Mouse (Mus musculus) forebrain, embryonic 14.5 days (tissue): ENCODE measurements around the gene Ripk4. TPM values are rescaled to one million over a fixed set of nuclear protein-coding genes. Genes with fewer than 3 reads are reported as not detected.
A peak's percentile ranks its signal among the peaks of the same experiment; 100 is the strongest.

Experiments used
- ATAC-seq: fragments of 200-750 bp; cut with Nextera tagmentation; 2 replicates; pipeline ENCODE4 v1.8.0; 2017; ENCODE audit warnings: mild to moderate bottlenecking, moderate library complexity
- DNase-seq: peaks from one replicate; pipeline ENCODE4 v3.0.0-alpha.2; 2015; ENCODE audit warnings: low spot score
- H3K27ac ChIP-seq: fragments of 300-500 bp; sonication (generic); 2 replicates; pipeline ENCODE4 v1.5.1; 2014; ENCODE audit warnings: low read depth, mild to moderate bottlenecking, control low read depth, low read length, moderate library complexity
- H3K27me3 ChIP-seq: fragments of 300-500 bp; sonication (generic); replicated peaks from 2 replicates; pipeline ENCODE4 v1.6.1; 2014; ENCODE audit warnings: low read length, control low read depth, mixed read lengths; ENCODE audit not compliant: control insufficient read depth, insufficient read depth
- H3K36me3 ChIP-seq: fragments of 300-500 bp; sonication (generic); 2 replicates; pipeline ENCODE4 v1.6.1; 2014; ENCODE audit warnings: low read length, control low read depth; ENCODE audit not compliant: control insufficient read depth, insufficient read depth
- H3K4me1 ChIP-seq: fragments of 300-500 bp; sonication (generic); 2 replicates; pipeline ENCODE4 v1.6.1; 2014; ENCODE audit warnings: antibody characterized with exemption, low read length, control low read depth; ENCODE audit not compliant: control insufficient read depth, insufficient read depth
- H3K4me2 ChIP-seq: fragments of 300-500 bp; sonication (generic); 2 replicates; pipeline ENCODE4 v1.6.1; 2014; ENCODE audit warnings: mild to moderate bottlenecking, control low read depth, low read length
- H3K4me3 ChIP-seq: fragments of 300-500 bp; sonication (generic); 2 replicates; pipeline ENCODE4 v1.5.1; 2014; ENCODE audit warnings: low read depth, low read length, control low read depth
- H3K9ac ChIP-seq: fragments of 300-500 bp; sonication (generic); 2 replicates; pipeline ENCODE4 v1.6.1; 2014; ENCODE audit warnings: mild to moderate bottlenecking, low read length, control low read depth, moderate library complexity
- H3K9me3 ChIP-seq: fragments of 300-500 bp; sonication (generic); replicated peaks from 2 replicates; pipeline ENCODE4 v1.6.1; 2016; ENCODE audit warnings: low read length, control low read depth, mixed read lengths; ENCODE audit not compliant: control insufficient read depth
- WGBS: fragments of 180-500 bp; shearing (Covaris S2); extraction: QIAGEN DNeasy Blood & Tissue Kit; methylation state at CpG from one replicate; pipeline ENCODE4 v1.1.7; 2014; 5-methylcytosine and 5-hydroxymethylcytosine counted together
- polyA plus RNA-seq: library from polyadenylated mRNA; unstranded; fragments of >200 nt; fragmentation: Nextera tagmentation; extraction: Ambion mirVana; gene quantifications from 2 replicates; pipeline ENCODE4 v1.2.1, GENCODE M21; 2014

Ripk4 gene
- polyA plus RNA-seq, 1 experiment from 2014 or later: 0.67 TPM

DNA sequence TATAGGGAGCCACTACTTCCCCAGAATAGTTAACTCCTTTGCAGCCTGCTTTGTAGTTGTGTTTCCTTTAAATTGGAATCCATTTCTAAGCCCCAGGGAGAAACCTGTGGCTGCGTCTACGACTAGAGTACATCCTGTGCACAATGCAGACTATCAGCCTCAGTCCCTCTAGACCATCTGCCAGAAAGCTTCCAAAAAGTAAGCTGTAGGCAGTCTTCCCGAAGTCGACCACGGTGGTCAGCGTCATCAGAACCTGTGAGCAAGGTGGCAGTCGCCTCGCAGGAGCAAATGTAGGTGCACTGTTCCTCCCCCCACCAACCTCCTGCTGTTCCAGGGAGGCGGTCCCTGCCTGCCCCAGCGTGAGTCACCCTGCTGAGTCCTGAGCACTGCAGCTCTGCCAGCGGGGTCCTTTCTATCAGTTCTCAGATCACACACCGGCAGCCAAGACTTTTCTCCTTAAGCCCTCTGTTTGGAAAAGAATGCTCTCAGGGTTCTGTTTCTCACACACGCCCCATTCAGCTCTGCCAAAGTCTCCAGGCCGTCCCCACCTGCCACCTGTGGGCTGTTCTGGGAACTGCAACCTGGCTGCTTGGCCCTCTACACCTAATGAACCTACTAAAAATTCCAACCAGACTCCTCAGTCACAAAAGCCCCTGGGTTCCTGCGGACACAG is 14.9 kb upstream of the Ripk4 start:
- Histone ChIP-seq H3K9ac (no peak overlapping the region), H3K9me3 (no peaks in the 10 kb centered on the region), H3K4me1 (no peaks in the 10 kb centered on the region; the same call in 1 of the 2 replicates), H3K27ac (no peak overlapping the region), H3K4me3 (no peak overlapping the region), H3K4me2 (peak overlapping the region; percentile 23; the same call in 1 of the 2 replicates), H3K27me3 (no peaks in the 10 kb centered on the region), H3K36me3 (no peaks in the 10 kb centered on the region)
- DNase-seq (peak; percentile 77), ATAC-seq (peak; percentile 73)
- 20% methylated on average over 15 of the region's 15 CpGs for WGBS

DNA sequence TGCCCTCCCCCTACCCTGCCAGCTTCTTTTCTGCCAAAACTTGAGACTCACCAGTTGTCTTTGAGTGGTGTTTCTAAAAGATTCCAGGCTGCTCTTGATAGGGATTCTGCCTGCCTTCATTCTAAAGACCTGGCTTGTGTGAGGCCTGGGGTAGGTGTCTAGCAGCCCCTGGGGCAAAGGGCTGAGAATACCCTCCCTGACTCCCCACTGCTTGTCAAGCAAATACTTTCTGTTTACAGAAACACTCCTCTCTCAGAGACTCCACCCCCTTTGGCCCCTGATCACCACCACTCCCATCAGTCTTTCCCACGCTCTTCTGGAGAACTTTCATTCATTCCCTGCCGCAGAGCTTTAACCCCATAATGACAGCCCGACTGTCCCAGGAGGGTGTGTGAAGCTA is 2.9 kb upstream of the Ripk4 start:
- Histone ChIP-seq H3K36me3 (no peaks in the 10 kb centered on the region), H3K9me3 (no peaks in the 10 kb centered on the region), H3K4me3 (no peak overlapping the region), H3K4me2 (no peak overlapping the region), H3K9ac (no peak overlapping the region), H3K27ac (no peak overlapping the region), H3K4me1 (peaks cover 5% of the 10 kb centered on the region; the same call in 1 of the 2 replicates), H3K27me3 (peaks cover 36% of the 10 kb centered on the region)
- DNase-seq (no peak), ATAC-seq (no peak)
- 33% methylated on average over 3 of the region's 3 CpGs for WGBS

DNA sequence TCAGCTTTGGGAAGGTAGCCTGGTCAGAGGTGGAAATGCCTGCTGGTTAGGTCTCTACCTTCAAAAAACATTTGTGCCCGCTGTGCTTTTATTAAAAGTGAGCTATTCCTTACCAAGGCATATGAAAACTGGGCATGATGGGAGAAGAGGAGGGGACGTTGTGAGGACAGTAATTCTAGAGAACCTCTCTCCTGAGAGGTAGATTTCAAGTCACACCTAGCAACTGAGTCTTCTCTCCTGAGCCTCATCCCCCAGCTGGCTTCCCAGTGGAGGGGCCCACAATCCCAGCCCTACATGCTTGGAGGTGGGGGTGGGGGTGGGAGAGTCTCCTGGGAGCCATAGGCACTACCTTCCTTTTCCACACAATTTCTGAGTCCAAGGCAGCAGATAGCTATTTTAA is 1.0 kb upstream of the Ripk4 start:
- Histone ChIP-seq H3K4me2 (no peak overlapping the region), H3K27ac (no peak overlapping the region), H3K4me3 (no peak overlapping the region), H3K36me3 (no peaks in the 10 kb centered on the region), H3K4me1 (peaks cover 5% of the 10 kb centered on the region; the same call in 1 of the 2 replicates), H3K9me3 (no peaks in the 10 kb centered on the region), H3K27me3 (peaks cover 39% of the 10 kb centered on the region), H3K9ac (no peak overlapping the region)
- WGBS: 59% methylated on average over 2 of the region's 2 CpGs
- DNase-seq (no peak), ATAC-seq (no peak)

DNA sequence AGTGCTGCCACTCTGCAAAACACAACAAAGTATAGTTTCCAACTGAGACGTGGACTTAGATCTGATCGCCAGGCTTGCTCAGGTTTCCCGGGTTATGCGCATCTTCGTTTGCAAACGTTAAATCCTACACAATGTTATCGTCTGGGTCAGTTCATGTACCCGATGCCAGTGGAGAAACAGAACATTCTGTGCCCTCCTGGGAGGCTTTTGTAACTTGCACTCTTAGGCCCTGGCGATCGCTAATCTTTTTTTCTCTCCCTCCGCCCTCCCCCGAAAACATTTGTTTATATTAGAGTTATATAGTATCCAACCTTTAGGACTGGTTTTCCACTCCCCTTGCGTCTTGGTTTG is 378 bp upstream of the Ripk4 start:
- DNase-seq: no peak
- Histone ChIP-seq H3K27me3 (peaks cover 39% of the 10 kb centered on the region), H3K9ac (no peak overlapping the region; the same call in 1 of the 2 replicates), H3K4me3 (peak overlapping the region; percentile 39), H3K4me1 (peaks cover 5% of the 10 kb centered on the region; the same call in 1 of the 2 replicates), H3K9me3 (no peaks in the 10 kb centered on the region), H3K27ac (no peak overlapping the region), H3K36me3 (no peaks in the 10 kb centered on the region), H3K4me2 (peak overlapping the region; percentile 78)
- WGBS: 9% methylated on average over 13 of the region's 13 CpGs
- ATAC-seq: no peak

DNA sequence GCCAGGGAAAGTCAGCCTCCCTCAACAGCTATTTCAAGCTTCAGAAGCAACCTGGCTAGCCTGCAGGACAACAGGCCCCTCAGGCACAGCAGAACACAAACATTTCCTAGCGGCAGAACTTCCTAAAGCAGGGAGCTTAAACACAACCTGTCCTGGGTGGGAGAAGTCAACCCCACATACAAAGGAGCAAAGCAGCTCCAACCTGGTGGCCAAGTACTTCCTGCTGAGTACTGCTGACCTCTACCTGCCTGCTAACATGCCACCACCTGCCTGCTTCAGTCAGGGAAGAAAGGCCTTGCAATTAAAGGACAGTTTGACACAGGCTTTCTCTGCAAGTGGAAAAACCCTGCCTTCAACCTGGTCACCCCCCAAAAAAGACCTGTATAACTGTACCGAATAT is 1.8 kb downstream of the Ripk4 start:
- Histone ChIP-seq H3K27ac (no peak overlapping the region), H3K4me1 (peaks cover 5% of the 10 kb centered on the region; the same call in 1 of the 2 replicates), H3K9ac (no peak overlapping the region), H3K27me3 (peaks cover 39% of the 10 kb centered on the region), H3K9me3 (no peaks in the 10 kb centered on the region), H3K4me3 (no peak overlapping the region), H3K36me3 (no peaks in the 10 kb centered on the region), H3K4me2 (no peak overlapping the region)
- 47% methylated on average over 2 of the region's 2 CpGs for WGBS
- no peak for ATAC-seq
- DNase-seq: no peak

DNA sequence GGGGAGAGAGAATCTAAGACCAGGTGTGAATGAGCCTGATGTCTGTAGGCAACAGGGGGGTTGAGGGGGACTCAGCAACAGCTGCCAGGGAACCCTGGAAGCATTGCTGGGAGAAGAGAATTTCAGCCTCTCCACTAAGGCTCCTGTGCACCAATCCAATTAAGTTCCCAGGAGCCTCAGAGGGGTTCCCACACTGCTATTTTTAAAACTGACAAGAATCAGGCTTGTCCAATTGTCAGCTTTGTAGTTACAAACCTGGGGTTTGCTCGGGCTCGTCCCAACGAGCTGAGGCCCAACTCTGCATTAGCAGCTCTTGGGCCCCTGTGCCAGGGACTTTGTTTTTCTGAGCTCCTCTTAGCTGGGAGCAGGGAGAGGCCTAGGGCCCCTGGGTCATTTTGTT is 3.9 kb downstream of the Ripk4 start:
- no peaks in the 10 kb centered on the region for H3K9me3 ChIP-seq
- H3K27ac ChIP-seq: no peak overlapping the region
- H3K36me3 ChIP-seq: no peaks in the 10 kb centered on the region
- WGBS: 13% methylated on average over 3 of the region's 3 CpGs
- no peak overlapping the region for H3K4me3 ChIP-seq
- DNase-seq: no peak
- H3K4me1 ChIP-seq: peaks cover 5% of the 10 kb centered on the region; the same call in 1 of the 2 replicates
- H3K27me3 ChIP-seq: peaks cover 35% of the 10 kb centered on the region
- no peak for ATAC-seq
- no peak overlapping the region for H3K9ac ChIP-seq
- H3K4me2 ChIP-seq: no peak overlapping the region

DNA sequence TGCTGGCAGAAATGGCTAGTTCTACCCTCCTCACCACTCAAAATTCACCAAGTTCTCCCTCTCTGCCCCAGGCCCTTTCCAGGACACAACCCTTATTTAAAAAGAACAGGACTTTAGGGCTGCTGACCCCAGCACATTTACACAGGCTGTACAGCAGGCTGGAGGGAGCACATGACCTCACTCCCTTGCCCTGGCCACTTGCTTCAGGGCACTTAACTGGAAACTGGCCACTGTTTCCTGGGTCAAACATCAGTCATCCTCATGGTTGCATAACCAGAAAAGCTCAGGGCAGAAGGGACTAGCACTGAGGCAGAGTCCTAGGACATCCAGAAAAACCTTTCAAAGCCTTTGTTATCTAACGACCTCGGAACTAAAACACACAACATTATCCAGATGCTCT is 5.3 kb downstream of the Ripk4 start:
- no peak overlapping the region for H3K27ac ChIP-seq
- no peaks in the 10 kb centered on the region for H3K4me1 ChIP-seq
- ATAC-seq (no peak), DNase-seq (no peak)
- 79% methylated on average over 2 of the region's 2 CpGs for WGBS
- H3K9ac ChIP-seq: no peak overlapping the region
- H3K4me2 ChIP-seq: no peak overlapping the region
- no peaks in the 10 kb centered on the region for H3K9me3 ChIP-seq
- H3K27me3 ChIP-seq: peaks cover 21% of the 10 kb centered on the region
- H3K4me3 ChIP-seq: no peak overlapping the region
- no peaks in the 10 kb centered on the region for H3K36me3 ChIP-seq

DNA sequence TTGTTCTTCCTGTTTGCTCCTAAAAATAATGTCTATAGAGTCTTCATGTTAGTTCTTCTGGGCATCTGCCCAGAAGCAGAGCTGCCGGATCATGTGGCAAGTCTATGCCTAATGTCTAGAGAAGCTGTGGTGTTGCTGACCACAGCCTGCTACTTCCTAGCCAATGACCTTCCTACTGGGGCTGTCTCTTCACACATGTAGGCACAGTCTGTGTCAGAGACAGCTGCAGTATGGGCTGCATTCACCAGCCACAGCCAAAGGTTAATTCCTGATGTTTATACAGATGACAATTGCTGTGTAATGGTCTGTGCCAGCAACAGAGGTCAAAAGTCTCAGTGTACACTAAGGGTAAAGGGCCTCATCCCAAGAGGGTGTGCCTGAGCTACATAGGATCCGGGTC is 7.1 kb downstream of the Ripk4 start:
- peaks cover 3% of the 10 kb centered on the region; the same call in 1 of the 2 replicates for H3K27me3 ChIP-seq
- H3K36me3 ChIP-seq: no peaks in the 10 kb centered on the region
- no peaks in the 10 kb centered on the region for H3K4me1 ChIP-seq
- no peaks in the 10 kb centered on the region for H3K9me3 ChIP-seq
- H3K9ac ChIP-seq: no peak overlapping the region
- no peak overlapping the region for H3K27ac ChIP-seq
- H3K4me3 ChIP-seq: no peak overlapping the region
- 80% methylated on average over 2 of the region's 2 CpGs for WGBS
- H3K4me2 ChIP-seq: no peak overlapping the region
- no peak for DNase-seq
- ATAC-seq: no peak

DNA sequence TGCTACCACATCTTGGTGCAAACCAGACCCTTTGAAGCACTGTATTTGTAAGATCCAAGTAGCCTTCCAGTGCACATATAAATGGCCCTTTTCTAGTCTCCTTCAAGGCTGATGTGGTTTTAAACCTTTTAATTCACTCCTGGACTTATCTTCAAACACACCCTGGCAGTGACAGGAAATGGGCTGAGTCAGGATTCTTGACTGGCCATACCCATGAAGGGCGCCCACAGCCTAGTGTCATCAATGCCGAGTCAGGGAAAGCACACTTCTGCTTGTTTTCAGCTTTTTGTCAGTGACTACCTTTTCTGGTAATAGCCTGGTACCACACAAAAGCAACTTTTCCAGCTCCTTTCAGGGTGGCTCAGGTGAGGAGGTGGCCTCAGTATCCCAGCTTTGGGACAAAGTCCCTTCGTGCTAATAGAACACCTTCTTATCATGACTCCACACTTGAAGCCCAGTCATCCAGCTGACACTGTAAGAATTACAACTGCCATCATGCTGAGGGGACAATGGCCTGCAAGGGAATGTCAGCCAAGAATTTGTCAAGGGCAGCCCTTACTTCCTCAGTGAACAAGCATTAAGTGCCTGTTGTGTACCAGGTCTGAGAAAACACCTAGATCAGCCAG is 11.2 kb downstream of the Ripk4 start:
- no peak overlapping the region for H3K9ac ChIP-seq
- no peaks in the 10 kb centered on the region for H3K27me3 ChIP-seq
- H3K4me1 ChIP-seq: no peaks in the 10 kb centered on the region
- H3K9me3 ChIP-seq: no peaks in the 10 kb centered on the region
- WGBS: 93% methylated on average over 3 of the region's 3 CpGs
- no peak overlapping the region for H3K4me3 ChIP-seq
- H3K36me3 ChIP-seq: no peaks in the 10 kb centered on the region
- H3K27ac ChIP-seq: no peak overlapping the region
- DNase-seq (no peak), ATAC-seq (no peak)
- no peak overlapping the region for H3K4me2 ChIP-seq
